In the genomic region with DNA sequence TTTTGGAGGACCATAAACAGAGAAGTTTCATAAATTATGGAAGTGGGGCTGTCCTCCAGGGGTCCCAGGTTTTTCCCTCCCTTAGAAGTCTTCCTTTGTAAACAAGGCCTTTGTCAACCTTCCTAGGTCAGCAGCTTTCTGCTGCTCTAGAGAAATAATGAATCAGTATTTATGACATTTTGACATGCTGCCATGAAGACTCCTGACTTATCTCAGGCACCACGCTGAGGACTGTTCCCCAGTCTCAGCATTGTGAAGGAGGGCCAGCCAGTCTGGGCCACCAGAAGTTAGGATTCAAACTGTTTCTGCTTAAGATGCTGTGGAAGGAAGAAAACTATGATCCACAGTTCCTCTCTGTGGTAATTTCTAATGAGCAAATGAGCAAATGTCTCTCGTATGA, we compare ENCODE assay signal across 1 mouse cellular context.
TF ChIP-seq lines count a peak whose summit lies in the region.

No protein-coding gene starts in this region.

TF ChIP-seq in MEL, 35 proteins besides CTCF, POLR2A, EP300 and RAD21 (continued from another document):
- TF ChIP-seq SMC3 (IDR thresholded peaks at IDR 0.05; ENCODE audit: low read depth, low read length) (no peak), JUND (IDR thresholded peaks at IDR 0.05; ENCODE audit: low read depth, low read length) (no peak), CHD1 (IDR thresholded peaks at IDR 0.05; ENCODE audit: low read depth, low read length) (no peak), NELFE (IDR thresholded peaks at IDR 0.05; ENCODE audit: low read depth, low read length) (no peak), NRF1 (IDR thresholded peaks at IDR 0.05; ENCODE audit: insufficient read depth, low read depth, low read length, poor library complexity, severe bottlenecking) (no peak), MAX (IDR thresholded peaks at IDR 0.05; ENCODE audit: low read length) (peak; percentile 46; the same call in 1 of the 2 replicates), SIN3A (IDR thresholded peaks at IDR 0.05; ENCODE audit: low read length) (peak; percentile 73), MAFK (IDR thresholded peaks at IDR 0.05; ENCODE audit: borderline replicate concordance, low read depth, low read length) (no peak), UBTF (IDR thresholded peaks at IDR 0.05; ENCODE audit: borderline replicate concordance, insufficient read depth, low read depth, low read length) (no peak), BHLHE40 (IDR thresholded peaks at IDR 0.05; ENCODE audit: borderline replicate concordance, low read depth, low read length) (peak; percentile 28; the same call in 1 of the 2 replicates), MAZ (IDR thresholded peaks at IDR 0.05; ENCODE audit: low read depth, low read length) (no peak), ELF1 (IDR thresholded peaks at IDR 0.05; ENCODE audit: low read depth, low read length) (no peak), MYC (IDR thresholded peaks at IDR 0.05; ENCODE audit: low read depth, low read length) (no peak), POLR2AphosphoS2 (IDR thresholded peaks at IDR 0.05; ENCODE audit: low read length) (no peak), USF2 (IDR thresholded peaks at IDR 0.05; ENCODE audit: borderline replicate concordance in 1 of 2, insufficient read depth in 1 of 2, low read depth in 1 of 2, low read length in 2 of 2) (no peak), HCFC1 (IDR thresholded peaks at IDR 0.05; ENCODE audit: low read depth, low read length) (no peak), ZKSCAN1 (IDR thresholded peaks at IDR 0.05; ENCODE audit: low read depth, low read length) (no peak), TAL1 (IDR thresholded peaks at IDR 0.05; ENCODE audit: low read length) (no peak), RCOR1 (IDR thresholded peaks at IDR 0.05; ENCODE audit: low read depth, low read length) (0 out of 2 replicates have a peak, but pooled peaks have one; percentile 27), CHD2 (IDR thresholded peaks at IDR 0.05; ENCODE audit: low read length) (no peak), MYB (IDR thresholded peaks at IDR 0.05; ENCODE audit: low read depth, low read length) (no peak), POLR2AphosphoS5 (IDR thresholded peaks at IDR 0.05; ENCODE audit: borderline replicate concordance, low read depth, low read length) (no peak), TBP (IDR thresholded peaks at IDR 0.05; ENCODE audit: low read depth, low read length) (no peak), MEF2A (IDR thresholded peaks at IDR 0.05; ENCODE audit: extremely low read depth, insufficient replicate concordance, low read depth, low read length, poor library complexity, severe bottlenecking) (no peak), USF1 (IDR thresholded peaks at IDR 0.05; ENCODE audit: low read depth, low read length) (no peak), GATA1 (IDR thresholded peaks at IDR 0.05; ENCODE audit: low read depth, low read length) (peak; percentile 45), ZMIZ1 (IDR thresholded peaks at IDR 0.05; ENCODE audit: low read depth, low read length) (no peak), TCF12 (IDR thresholded peaks at IDR 0.05; ENCODE audit: low read depth, low read length) (no peak), ETS1 (IDR thresholded peaks at IDR 0.05; ENCODE audit: low read depth, low read length) (no peak), ZNF384 (IDR thresholded peaks at IDR 0.05; ENCODE audit: low read depth, low read length) (no peak), MXI1 (IDR thresholded peaks at IDR 0.05; ENCODE audit: low read depth, low read length) (peak; percentile 95), GABPA (IDR thresholded peaks at IDR 0.05; ENCODE audit: low read depth, low read length) (no peak), ZC3H11A (IDR thresholded peaks at IDR 0.05; ENCODE audit: low read depth, low read length) (no peak)
